Mouse (Mus musculus) heart, postnatal 0 days (tissue): ENCODE data around the gene Dnajc7. TPM values are rescaled to one million over a fixed set of nuclear protein-coding genes. Genes with fewer than 3 reads are reported as not detected.

Experiments used
- ATAC-seq: fragments of 200-750 bp; cut with Nextera tagmentation; 2 replicates; pipeline ENCODE4 v1.8.0; 2017; ENCODE audit warnings: low read depth, moderate number of reproducible peaks, moderate library complexity; ENCODE audit not compliant: insufficient read depth
- DNase-seq: peaks from one replicate; pipeline ENCODE4 v3.0.0-alpha.2; 2016; ENCODE audit warnings: low spot score
- H3K27ac ChIP-seq: fragments of 300-500 bp; sonication (generic); 2 replicates; pipeline ENCODE4 v1.5.1; 2014; ENCODE audit warnings: low read depth, mild to moderate bottlenecking
- H3K27me3 ChIP-seq: fragments of 300-500 bp; sonication (generic); 2 replicates; pipeline ENCODE4 v1.6.1; 2014; ENCODE audit warnings: low read length, mixed read lengths; ENCODE audit not compliant: control insufficient read depth, insufficient read depth
- H3K36me3 ChIP-seq: fragments of 300-500 bp; sonication (generic); replicated peaks from 2 replicates; pipeline ENCODE4 v1.6.1; 2014; ENCODE audit warnings: low read length, mixed read lengths; ENCODE audit not compliant: control insufficient read depth, insufficient read depth
- H3K4me1 ChIP-seq: fragments of 300-500 bp; sonication (generic); 2 replicates; pipeline ENCODE4 v1.6.1; 2014; ENCODE audit warnings: antibody characterized with exemption; ENCODE audit not compliant: control insufficient read depth, insufficient read depth
- H3K4me2 ChIP-seq: fragments of 300-500 bp; sonication (generic); 2 replicates; pipeline ENCODE4 v1.6.1; 2014; ENCODE audit warnings: low read depth, mild to moderate bottlenecking, low read length, moderate library complexity
- H3K4me3 ChIP-seq: fragments of 300-500 bp; sonication (generic); 2 replicates; pipeline ENCODE4 v1.5.1; 2014; ENCODE audit warnings: low read depth, low read length
- H3K9ac ChIP-seq: fragments of 300-500 bp; sonication (generic); replicated peaks from 2 replicates; pipeline ENCODE4 v1.6.1; 2014; ENCODE audit warnings: low read depth, low read length, mixed read lengths
- H3K9me3 ChIP-seq: fragments of 300-500 bp; sonication (generic); replicated peaks from 2 replicates; pipeline ENCODE4 v1.6.1; 2016; ENCODE audit warnings: low read length; ENCODE audit not compliant: control insufficient read depth
- CTCF ChIP-seq: IDR thresholded peaks from 2 replicates; pipeline ENCODE4 v1.5.1; 2016; ENCODE audit warnings: antibody characterized with exemption, control low read depth, low read depth
- EP300 ChIP-seq: IDR thresholded peaks from 2 replicates; pipeline ENCODE4 v1.6.1; 2016; ENCODE audit warnings: antibody characterized with exemption, low read depth
- WGBS: fragments of 180-500 bp; shearing (Covaris S2); extraction: QIAGEN DNeasy Blood & Tissue Kit; methylation state at CpG from one replicate; pipeline ENCODE4 v1.1.7; 2014; 5-methylcytosine and 5-hydroxymethylcytosine counted together
- polyA plus RNA-seq: library from polyadenylated mRNA; unstranded; fragments of >200 nt; fragmentation: Nextera tagmentation; extraction: Ambion mirVana; gene quantifications from 2 replicates; pipeline ENCODE4 v1.2.1, GENCODE M21; 2015
- total RNA-seq: library from RNA; depleted of rRNA; stranded (reverse); fragments of >200 nt; gene quantifications from 2 replicates; pipeline ENCODE4 v1.2.3, GENCODE M21; 2014; ENCODE audit warnings: low replicate concordance

Gene Dnajc7
- total and polyA plus RNA-seq, 2 experiments from 2014 or later: 98.5 to 173 TPM

DNA sequence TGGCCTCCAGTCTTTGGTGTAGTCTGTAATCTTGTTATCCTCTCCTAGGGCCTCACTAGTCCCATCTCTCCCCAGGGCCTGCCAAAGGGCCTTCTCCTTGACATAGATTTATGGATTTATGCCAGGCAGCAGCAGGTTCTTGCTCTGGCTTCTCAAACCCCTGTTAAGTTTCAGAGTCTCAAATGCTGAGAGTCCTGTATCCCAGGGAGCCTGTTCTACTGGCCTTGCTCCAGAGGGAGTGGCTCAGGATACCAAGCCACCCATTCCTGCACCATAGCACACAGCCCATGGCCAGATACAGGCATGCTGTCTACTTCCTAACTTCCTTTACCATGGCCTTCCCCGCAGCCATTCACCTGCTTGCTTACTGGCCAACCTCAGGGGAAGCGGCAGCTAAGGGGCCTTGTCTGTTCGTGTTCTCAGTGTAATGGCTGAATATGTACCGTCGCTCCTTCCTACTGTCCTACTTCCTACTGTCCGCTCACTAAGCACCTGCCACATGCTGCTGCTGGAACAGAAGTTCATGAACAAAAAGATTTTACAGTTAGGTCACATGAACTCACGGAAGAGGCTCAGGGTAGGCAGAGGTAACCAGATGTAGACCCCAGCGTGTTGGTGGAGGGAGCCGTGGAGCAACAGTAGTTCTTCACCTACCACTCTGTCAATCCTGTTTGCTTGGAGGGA, 40.7 kb downstream of the Dnajc7 start:
- no peaks in the 10 kb centered on the region for H3K9me3 ChIP-seq
- no peak overlapping the region for H3K9ac ChIP-seq
- H3K36me3 ChIP-seq: peaks cover 45% of the 10 kb centered on the region
- DNase-seq (no peak), ATAC-seq (no peak)
- no peak overlapping the region for H3K4me2 ChIP-seq
- H3K4me3 ChIP-seq: no peak overlapping the region
- 93% methylated on average over 9 of the region's 9 CpGs for WGBS
- no peaks in the 10 kb centered on the region for H3K27me3 ChIP-seq
- TF ChIP-seq EP300 (no peak), CTCF (no peak)
- no peak overlapping the region for H3K27ac ChIP-seq
- H3K4me1 ChIP-seq: 0 out of 2 replicates have a peak, but pooled peaks cover 15% of the 10 kb centered on the region

DNA sequence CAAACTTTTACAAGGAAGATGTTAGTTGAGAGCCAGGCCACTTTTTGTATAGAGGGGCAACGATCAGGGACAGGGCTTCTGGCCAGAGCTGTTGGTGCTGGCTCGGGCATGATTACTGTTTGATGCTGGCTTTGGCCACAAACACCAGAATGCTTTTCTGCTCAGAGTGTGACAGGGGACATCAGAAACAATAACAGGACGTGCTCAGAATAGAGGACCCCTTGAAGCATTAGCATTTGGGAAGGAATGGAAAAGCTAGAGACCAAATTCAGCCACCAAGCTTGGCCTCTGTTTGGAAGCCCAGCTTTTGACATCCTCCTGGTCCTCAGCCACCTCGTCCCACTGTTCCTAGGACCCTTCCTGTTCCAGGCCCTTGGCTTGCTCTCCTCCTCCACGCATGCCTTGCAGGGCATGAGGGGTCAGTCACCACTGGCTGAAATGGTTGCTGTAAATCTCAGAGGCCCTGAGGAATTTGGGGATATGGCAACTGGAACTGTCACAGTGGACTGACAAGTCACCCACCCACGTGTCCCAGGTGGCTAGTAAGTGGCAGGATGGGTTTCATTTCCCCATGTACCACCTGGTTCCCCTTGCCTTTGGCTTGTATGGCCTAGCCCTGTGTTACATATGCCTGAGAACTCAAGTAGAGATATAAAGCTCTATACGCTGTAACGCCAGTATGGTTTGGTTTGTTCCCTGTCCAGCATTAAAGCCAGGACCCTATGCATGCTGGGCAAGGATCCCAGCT, 41.9 kb downstream of the Dnajc7 start:
- ATAC-seq (no peak), DNase-seq (no peak)
- Histone ChIP-seq H3K36me3 (peaks cover 32% of the 10 kb centered on the region), H3K27ac (no peak overlapping the region), H3K4me3 (no peak overlapping the region), H3K9ac (no peak overlapping the region), H3K4me2 (no peak overlapping the region), H3K9me3 (no peaks in the 10 kb centered on the region), H3K4me1 (0 out of 2 replicates have a peak, but pooled peaks cover 15% of the 10 kb centered on the region), H3K27me3 (no peaks in the 10 kb centered on the region)
- 66% methylated on average over 8 of the region's 8 CpGs for WGBS
- no peak for TF ChIP-seq EP300
- no peak for TF ChIP-seq CTCF

DNA sequence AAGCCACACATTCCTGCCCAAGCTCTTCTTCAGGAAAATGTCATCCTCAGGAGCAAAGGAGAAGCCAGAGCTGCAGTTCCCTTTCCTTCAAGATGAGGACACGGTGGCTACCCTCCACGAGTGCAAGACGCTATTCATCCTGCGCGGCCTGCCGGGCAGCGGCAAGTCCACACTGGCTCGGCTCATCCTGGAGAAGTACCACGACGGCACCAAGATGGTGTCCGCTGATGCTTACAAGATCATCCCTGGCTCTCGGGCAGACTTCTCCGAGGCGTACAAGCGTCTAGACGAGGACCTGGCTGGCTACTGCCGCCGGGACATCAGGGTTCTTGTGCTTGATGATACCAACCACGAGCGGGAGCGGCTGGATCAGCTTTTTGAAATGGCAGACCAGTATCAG, 43.7 kb downstream of the Dnajc7 start:
- no peak overlapping the region for H3K9ac ChIP-seq
- H3K27me3 ChIP-seq: no peaks in the 10 kb centered on the region
- no peak for DNase-seq
- H3K36me3 ChIP-seq: peaks cover 15% of the 10 kb centered on the region
- peaks cover 10% of the 10 kb centered on the region; the same call in 1 of the 2 replicates for H3K4me1 ChIP-seq
- H3K27ac ChIP-seq: no peak overlapping the region
- no peak overlapping the region for H3K4me2 ChIP-seq
- no peak overlapping the region for H3K4me3 ChIP-seq
- TF ChIP-seq EP300: no peak
- TF ChIP-seq CTCF: no peak
- no peaks in the 10 kb centered on the region for H3K9me3 ChIP-seq
- 63% methylated on average over 21 of the region's 21 CpGs for WGBS
- no peak for ATAC-seq

DNA sequence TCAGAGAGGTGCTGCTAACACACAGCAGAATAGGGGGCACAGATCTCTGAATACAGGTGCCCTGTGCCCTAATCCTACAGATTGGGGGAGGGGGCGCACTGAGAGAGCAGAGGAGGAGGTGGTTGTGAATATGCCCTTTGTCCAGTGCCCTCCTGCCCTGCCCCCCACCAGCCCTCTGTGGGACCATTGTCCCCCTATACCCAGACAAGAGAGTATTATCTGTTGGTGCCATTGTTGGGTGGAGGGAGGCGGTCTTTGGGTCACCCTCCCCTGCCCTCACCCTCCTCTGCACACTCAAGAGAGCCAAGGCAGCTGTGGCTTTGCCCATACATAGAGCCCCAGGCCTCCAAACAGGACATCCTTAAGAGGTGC, 44.5 kb downstream of the Dnajc7 start:
- H3K4me3 ChIP-seq: peak overlapping the region; percentile 70
- H3K9me3 ChIP-seq: no peaks in the 10 kb centered on the region
- 33% methylated on average over 2 of the region's 2 CpGs for whole genome bisulfite sequencing
- no peaks in the 10 kb centered on the region for H3K27me3 ChIP-seq
- H3K4me1 ChIP-seq: peaks cover 16% of the 10 kb centered on the region
- ATAC-seq: no peak
- 0 out of 2 replicates have a peak overlapping the region, but pooled peaks have one; percentile 66 for H3K9ac ChIP-seq
- DNase-seq: no peak
- no peak for TF ChIP-seq EP300
- no peak for TF ChIP-seq CTCF
- H3K27ac ChIP-seq: peak overlapping the region; percentile 35; the same call in 1 of the 2 replicates
- H3K36me3 ChIP-seq: peaks cover 7% of the 10 kb centered on the region; the same call in 1 of the 2 replicates
- H3K4me2 ChIP-seq: peak overlapping the region; percentile 86

DNA sequence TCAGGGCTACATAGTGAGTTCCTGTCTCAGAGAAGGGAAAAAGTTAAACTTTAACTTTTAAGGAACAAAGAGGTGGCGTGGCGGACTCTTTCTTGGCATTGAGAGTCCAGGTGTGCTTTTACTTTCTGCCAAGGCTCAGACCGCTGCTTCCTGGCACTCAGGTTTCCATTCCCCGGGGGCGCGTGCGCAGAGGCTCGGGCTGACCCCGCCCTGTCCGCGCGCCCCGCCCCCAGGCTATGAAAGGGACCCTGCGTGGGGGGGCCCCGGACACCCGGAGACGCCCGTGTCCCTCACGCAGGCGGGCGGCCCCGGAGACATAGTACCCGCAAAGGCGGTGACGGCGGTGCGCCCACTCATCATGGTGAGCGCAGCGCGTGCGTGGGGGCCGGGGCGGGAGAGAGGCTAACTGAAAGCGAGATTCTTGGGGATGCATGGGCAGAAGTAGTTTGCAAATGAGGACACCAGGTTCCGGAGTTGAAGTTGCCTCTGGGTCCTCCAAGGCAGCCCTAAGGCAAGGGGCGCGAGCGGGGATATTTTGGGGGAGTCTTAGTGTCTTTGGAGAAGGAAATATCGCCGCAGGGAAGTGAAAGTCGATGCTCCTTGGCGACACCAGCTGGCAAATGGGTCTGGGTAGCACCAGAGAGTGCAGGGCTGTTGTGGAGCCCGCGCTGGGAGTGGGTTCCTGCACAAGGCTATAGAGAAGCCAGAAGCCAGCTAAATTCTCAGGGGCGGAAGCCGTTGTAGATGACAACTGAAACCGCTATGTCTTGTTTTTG, 45.1 kb downstream of the Dnajc7 start, which contains the start of gene Cnp:
Gene Cnp, plus strand, starts transcription at position 197 of the 776 bp plus-strand sequence.
- H3K27ac ChIP-seq: peak within 1 kb of the TSS; percentile 47
- peak; percentile 35 for DNase-seq
- 2% methylated on average over 46 of the region's 47 CpGs for WGBS

More for the DNA sequence above, 45.1 kb downstream of the Dnajc7 start, which contains the start of gene Cnp:
- peak; percentile 87 for ATAC-seq
- peak within 1 kb of the TSS; percentile 86 for H3K4me2 ChIP-seq
- peak within 1 kb of the TSS; percentile 66 for H3K9ac ChIP-seq
- H3K4me3 ChIP-seq: peak within 1 kb of the TSS; percentile 70
- TF ChIP-seq CTCF: no peak
- TF ChIP-seq EP300: no peak
- peaks cover 16% of the 10 kb centered on the region for H3K4me1 ChIP-seq
- no peaks in the 10 kb centered on the region for H3K27me3 ChIP-seq
- no peaks in the 10 kb centered on the region for H3K9me3 ChIP-seq
- H3K36me3 ChIP-seq: 0 out of 2 replicates have a peak, but pooled peaks cover 4% of the 10 kb centered on the region
